Mouse (Mus musculus) ES-Bruce4 (cell line): Measurements from ENCODE around the gene Sap18b. TPM values are rescaled to one million over a fixed set of nuclear protein-coding genes. Genes with fewer than 3 reads are reported as not detected.

Experiments
- H3K27ac ChIP-seq: 2 replicates; pipeline ENCODE4 v1.5.1; 2012; ENCODE audit warnings: low read length, inconsistent platforms; ENCODE audit not compliant: insufficient read depth
- H3K27me3 ChIP-seq: 2 replicates; pipeline ENCODE4 v1.6.1; 2012; ENCODE audit warnings: mild to moderate bottlenecking, low read length, inconsistent platforms; ENCODE audit not compliant: control insufficient read depth, poor library complexity, insufficient read depth, severe bottlenecking
- H3K36me3 ChIP-seq: 2 replicates; pipeline ENCODE4 v1.6.1; 2012; ENCODE audit warnings: inconsistent platforms, mild to moderate bottlenecking, low read length, moderate library complexity; ENCODE audit not compliant: control insufficient read depth, poor library complexity, insufficient read depth, severe bottlenecking
- H3K4me1 ChIP-seq: one replicate; pipeline ENCODE4 v1.8.1; 2011; ENCODE audit warnings: low read length; ENCODE audit not compliant: control insufficient read depth, insufficient read depth
- H3K4me3 ChIP-seq: 2 replicates; pipeline ENCODE4 v1.5.1; 2011; ENCODE audit warnings: low read depth, mild to moderate bottlenecking, low read length
- H3K9ac ChIP-seq: 2 replicates; pipeline ENCODE4 v1.6.1; 2012; ENCODE audit warnings: low read depth, mild to moderate bottlenecking, inconsistent platforms; ENCODE audit not compliant: poor library complexity, severe bottlenecking
- H3K9me3 ChIP-seq: replicated peaks from 2 replicates; pipeline ENCODE4 v1.6.1; 2012; ENCODE audit warnings: mild to moderate bottlenecking, low read length, inconsistent platforms; ENCODE audit not compliant: control insufficient read depth, poor library complexity, insufficient read depth, severe bottlenecking
- CTCF ChIP-seq: IDR thresholded peaks from one replicate; pipeline ENCODE4 v1.8.1; 2011; ENCODE audit warnings: low read depth, low read length
- EP300 ChIP-seq: IDR thresholded peaks from 2 replicates; pipeline ENCODE4 v1.6.1; 2011; ENCODE audit warnings: low read depth, low read length; ENCODE audit not compliant: insufficient read depth
- POLR2A ChIP-seq: IDR thresholded peaks from one replicate; pipeline ENCODE4 v1.8.1; 2011; ENCODE audit warnings: low read length; ENCODE audit not compliant: insufficient read depth
- polyA plus RNA-seq: library from polyadenylated mRNA; stranded (reverse); fragments of >200 nt; gene quantifications from 2 replicates; pipeline ENCODE4 v1.2.4, GENCODE M21; 2011; ENCODE audit warnings: low read depth; ENCODE audit not compliant: missing spikeins, insufficient read depth, insufficient read length

Gene Sap18b
- polyA plus RNA-seq, 1 experiment, result 169 TPM

DNA sequence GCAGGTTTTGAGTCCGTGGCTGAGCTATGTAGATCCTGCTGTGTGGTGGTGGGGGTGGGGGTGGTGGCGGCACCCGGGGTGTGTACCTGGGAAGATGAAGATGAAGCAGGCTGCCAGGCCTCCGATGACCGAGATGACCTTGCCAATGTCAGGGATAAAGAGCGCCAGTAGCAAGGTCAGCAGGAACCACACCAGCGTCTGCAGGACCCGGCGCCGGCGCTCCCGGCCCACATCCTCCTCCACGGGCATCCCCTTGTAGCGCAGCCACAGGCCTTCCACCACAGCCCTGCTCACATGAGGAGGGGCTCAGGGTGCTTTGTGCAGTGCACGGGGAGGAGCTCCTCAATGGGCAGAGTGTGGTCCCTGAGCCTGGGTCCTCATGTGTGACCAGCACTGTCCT is 16.3 kb downstream of the Sap18b start:
- peaks cover 45% of the 10 kb centered on the region for H3K36me3 ChIP-seq
- TF ChIP-seq CTCF (no peak), EP300 (no peak), POLR2A (no peak)
- no peak overlapping the region for H3K4me3 ChIP-seq
- no peaks in the 10 kb centered on the region for H3K4me1 ChIP-seq
- no peak overlapping the region for H3K27ac ChIP-seq
- no peaks in the 10 kb centered on the region for H3K27me3 ChIP-seq
- no peak overlapping the region for H3K9ac ChIP-seq
- H3K9me3 ChIP-seq, result no peaks in the 10 kb centered on the region

- no peaks in the 10 kb centered on the region for H3K27me3 ChIP-seq
- H3K4me3 ChIP-seq, result no peak overlapping the region
These were observed 18.8 kb downstream of the Sap18b start for GRCm38 (mm10) chr8:95843968-95844367.

DNA sequence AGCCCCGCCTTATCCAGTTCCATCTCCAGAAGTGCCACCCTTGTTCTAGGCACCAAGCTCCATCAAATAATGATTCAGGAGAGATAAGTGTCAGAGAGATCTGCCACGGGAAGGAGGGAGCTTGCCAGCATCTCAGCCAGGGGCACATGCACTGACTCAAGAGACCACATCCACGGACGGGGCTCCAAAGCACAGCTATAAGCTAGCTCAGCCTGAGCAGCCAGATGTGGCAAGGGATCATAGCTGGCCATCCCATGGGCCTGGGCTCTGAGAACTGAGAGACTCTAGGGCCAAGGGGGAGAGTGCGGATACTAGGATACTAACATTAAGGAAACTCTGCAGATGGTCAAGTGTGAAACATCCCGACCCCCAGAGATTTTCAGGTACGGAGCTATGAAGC is 19.9 kb downstream of the Sap18b start:
- Histone ChIP-seq H3K36me3 (peaks cover 32% of the 10 kb centered on the region), H3K9ac (no peak overlapping the region), H3K27ac (no peak overlapping the region), H3K27me3 (no peaks in the 10 kb centered on the region), H3K9me3 (no peaks in the 10 kb centered on the region), H3K4me1 (no peaks in the 10 kb centered on the region), H3K4me3 (no peak overlapping the region)
- TF ChIP-seq POLR2A (no peak), EP300 (no peak), CTCF (no peak)

More at GRCm38 (mm10) chr8:95843968-95844367, 18.8 kb downstream of the Sap18b start:
- H3K4me1 ChIP-seq, result no peaks in the 10 kb centered on the region
- no peaks in the 10 kb centered on the region for H3K9me3 ChIP-seq
- no peak overlapping the region for H3K27ac ChIP-seq
- H3K36me3 ChIP-seq, result peaks cover 36% of the 10 kb centered on the region
- no peak overlapping the region for H3K9ac ChIP-seq
- TF ChIP-seq EP300, result no peak

GRCm38 (mm10) chr8:95848061-95848551 is 23.0 kb downstream of the Sap18b start:
- peaks cover 22% of the 10 kb centered on the region for H3K36me3 ChIP-seq
- H3K9me3 ChIP-seq, result no peaks in the 10 kb centered on the region
- H3K4me3 ChIP-seq, result peak overlapping the region; percentile 25
- no peaks in the 10 kb centered on the region for H3K4me1 ChIP-seq
- TF ChIP-seq CTCF (no peak), POLR2A (no peak), EP300 (no peak)
- no peak overlapping the region for H3K27ac ChIP-seq
- no peaks in the 10 kb centered on the region for H3K27me3 ChIP-seq
- peak overlapping the region; percentile 33 for H3K9ac ChIP-seq

DNA sequence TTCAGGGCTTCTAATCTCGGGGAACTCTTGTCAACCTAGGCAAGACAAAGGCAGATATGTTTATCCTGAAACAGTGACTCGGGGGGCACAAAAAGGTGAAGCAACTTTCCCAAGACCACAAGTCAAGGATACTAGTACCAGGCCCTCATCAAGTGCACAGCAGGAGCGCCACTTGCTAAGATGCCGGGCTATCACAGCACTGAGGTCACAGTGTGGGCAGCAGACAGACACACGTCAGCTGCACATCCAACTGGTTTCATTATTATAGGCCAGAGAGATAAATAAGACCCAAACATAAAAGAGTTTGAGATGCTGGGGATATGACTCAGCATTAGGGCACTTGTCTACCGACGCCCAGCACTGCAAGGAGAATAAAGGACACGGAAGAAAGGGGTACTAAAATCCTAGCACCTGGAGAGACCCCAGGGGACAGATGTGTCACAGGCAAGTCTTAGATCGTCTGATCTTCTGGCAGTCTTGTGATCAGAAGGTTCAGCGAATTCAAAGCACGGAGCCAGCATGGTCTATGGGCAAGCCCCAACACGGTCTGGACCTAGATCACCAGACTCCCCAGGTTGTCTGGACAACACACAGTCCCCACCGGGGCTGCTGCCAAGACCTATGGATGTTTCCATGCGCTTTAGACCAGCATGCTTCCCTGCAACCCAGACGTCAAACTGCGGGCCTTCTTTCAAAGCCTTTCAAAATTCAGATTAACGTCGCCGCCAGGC is 23.8 kb downstream of the Sap18b start:
- Histone ChIP-seq H3K27ac (peak overlapping the region; percentile 1; the same call in 1 of the 2 replicates), H3K4me1 (no peaks in the 10 kb centered on the region), H3K27me3 (no peaks in the 10 kb centered on the region), H3K4me3 (peak overlapping the region; percentile 25), H3K36me3 (peaks cover 15% of the 10 kb centered on the region; the same call in 1 of the 2 replicates), H3K9me3 (no peaks in the 10 kb centered on the region), H3K9ac (peak overlapping the region; percentile 33)
- TF ChIP-seq CTCF (no peak), EP300 (no peak), POLR2A (no peak)

DNA sequence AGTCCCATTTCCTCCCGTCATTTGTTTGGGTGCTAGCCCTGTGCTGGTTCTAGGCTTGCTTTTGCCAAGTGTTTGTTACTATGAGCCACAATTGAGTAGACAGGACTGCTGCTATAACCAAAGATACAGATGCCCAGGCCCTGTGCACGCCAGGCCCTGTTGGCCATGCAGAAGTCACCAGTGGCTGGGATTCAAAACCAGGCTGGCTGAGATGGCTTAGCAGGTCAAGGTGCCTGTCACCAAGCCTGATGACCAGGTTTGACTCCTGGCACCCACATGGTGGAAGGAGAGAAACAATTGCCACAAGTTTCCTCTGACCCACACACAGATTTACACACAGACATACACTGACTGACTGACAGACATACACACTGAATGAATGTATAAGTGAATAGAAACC is 25.2 kb downstream of the Sap18b start:
- H3K27me3 ChIP-seq, result no peaks in the 10 kb centered on the region
- no peak overlapping the region for H3K27ac ChIP-seq
- H3K9ac ChIP-seq, result no peak overlapping the region
- no peaks in the 10 kb centered on the region for H3K9me3 ChIP-seq
- no peaks in the 10 kb centered on the region for H3K4me1 ChIP-seq
- no peak for TF ChIP-seq EP300
- TF ChIP-seq POLR2A, result no peak
- H3K4me3 ChIP-seq, result no peak overlapping the region
- peaks cover 7% of the 10 kb centered on the region; the same call in 1 of the 2 replicates for H3K36me3 ChIP-seq
